Mouse (Mus musculus) spleen, postnatal 14 days (tissue): ENCODE results near the gene Dnah7a.
"Not testable (repeated sequence)": the region's sequence is repeated elsewhere in the genome, so short reads cannot be mapped to it uniquely, and the experiment has no call there.

Source experiments
- DNase-seq, 2 experiments: peaks; one replicate each; pipeline ENCODE4 v3.0.0; 2021 to 2022; ENCODE audit warnings: low spot score in 2 of 2

The Dnah7a gene

DNA sequence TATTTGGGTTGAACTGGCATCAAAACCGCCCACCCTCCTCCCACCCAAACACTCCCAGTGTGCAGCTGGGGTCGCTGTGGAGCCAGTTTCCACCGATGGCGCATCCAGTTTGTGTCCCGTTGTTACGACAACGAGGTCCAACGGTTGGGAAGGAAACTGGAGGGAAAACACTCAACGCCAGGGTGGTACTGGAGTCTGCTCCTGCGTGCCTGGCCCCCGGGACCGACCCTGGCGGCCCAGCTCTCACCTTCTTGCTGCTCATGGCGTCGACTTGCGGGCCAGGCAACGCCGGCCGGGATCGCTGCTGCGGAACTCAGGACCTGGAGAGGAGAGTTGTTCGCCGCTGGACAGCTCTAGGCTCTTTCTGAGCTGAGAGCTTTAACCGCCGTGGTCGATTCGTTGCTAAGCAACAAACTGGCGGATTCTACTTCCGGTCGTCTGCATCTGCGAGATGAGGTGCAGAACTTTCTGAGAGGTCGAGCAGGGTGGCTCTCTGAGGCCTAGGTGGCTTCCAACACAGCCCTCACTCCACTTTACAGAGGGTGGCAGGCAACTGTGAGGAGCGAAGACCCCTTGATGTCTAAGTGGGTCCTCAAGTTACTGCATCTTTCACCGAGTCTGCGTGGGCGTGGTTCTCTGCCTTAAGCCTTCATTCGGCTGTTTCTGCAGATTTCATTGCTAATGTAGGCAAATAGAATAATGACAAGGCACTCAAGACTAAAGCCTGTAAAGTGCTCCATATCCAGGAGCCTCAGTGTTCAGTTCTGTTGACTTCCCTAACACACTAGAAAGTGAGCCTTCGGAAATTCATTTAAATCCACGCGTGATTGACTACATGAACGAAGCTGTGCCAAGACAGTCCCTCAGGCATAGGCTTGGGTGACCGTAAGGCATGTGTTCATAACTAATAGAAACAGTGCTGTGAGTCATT is at the start of gene Dnah7a:
Dnah7a (minus strand) TSS at position 354 of the 931 bp plus-strand sequence.
- no peak for DNase-seq

DNA sequence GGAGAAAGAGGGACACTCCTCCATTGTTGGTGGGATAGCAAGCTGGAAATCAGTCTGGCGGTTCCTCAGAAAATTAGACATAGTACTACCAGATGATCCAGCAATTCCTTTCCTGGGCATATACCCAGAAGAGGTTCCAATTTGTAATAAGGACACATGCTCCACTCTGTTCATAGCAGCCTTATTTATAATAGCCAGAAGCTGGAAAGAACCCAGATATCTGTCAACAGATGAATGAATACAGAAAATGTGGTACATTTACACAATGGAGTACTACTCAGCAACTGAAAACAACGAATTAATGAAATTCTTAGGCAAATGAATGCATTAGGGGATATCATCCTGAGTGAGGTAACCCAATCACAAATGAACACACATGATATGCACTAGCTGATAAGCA is 46.9 kb upstream of the Dnah7a start:
- DNase-seq: not testable (repeated sequence)

DNA sequence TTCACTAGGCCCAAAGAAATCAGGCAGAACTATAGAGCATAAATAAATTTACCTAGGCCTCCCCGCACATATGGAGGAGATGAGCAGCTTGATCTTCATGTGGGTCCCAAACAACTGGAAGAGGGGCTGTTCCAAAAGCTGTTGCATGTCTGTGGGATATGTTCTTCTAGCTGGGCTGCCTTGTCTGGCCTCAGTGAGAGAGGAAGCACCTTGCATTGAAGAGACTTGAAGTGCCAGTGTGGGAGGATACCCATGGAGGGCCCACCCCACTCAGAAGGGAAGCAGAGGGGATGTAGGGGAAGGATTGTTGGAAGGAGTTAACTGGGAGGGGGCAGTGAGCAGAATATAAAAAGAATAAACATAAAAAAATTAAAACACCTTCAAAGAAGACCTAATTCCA is 44.6 kb upstream of the Dnah7a start:
- DNase-seq: no peak

DNA sequence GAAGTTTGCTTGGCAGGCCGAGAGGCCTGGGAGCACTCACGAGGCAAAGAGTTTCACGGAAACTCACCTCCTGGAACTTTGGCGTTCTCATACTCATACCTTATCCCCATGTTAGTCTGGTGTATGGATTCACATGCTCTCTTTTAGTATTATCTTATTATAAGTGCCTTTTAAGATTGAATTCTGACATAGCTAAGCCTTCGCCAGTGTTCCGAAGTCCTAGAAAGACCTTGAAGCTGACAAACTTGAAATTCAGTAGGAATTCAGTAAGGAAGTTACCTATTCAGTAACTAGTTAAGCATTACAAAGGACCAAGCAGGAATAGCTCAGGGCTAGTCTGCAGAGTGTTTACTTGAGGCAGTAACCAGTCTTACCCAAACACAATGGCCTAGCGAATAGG is 44.1 kb upstream of the Dnah7a start:
- DNase-seq: not testable (repeated sequence)

DNA sequence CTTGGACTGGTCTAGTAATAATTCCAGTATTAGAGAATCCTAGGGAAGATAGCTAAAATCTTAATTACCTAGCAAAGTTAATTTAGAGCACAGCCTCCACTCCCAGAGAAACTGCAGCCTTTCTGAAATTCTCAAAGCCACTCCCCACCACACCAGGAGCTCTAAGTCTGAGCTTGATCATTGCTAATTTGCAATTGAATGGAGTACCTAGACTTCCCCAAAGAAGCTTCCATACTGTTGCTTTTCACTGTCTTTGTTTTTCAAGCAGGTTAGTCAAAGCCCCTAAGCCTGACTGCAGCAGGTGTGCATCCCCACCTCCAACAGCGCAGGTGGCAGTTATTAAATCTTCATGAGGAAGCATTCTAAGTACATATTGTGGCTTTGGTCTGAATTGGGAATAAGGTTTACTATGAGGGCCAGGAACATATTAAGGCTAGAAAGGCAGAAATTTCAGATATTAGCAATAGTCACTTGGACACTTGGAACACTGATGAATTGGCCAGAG is 43.3 kb upstream of the Dnah7a start:
- DNase-seq: not testable (repeated sequence)

DNA sequence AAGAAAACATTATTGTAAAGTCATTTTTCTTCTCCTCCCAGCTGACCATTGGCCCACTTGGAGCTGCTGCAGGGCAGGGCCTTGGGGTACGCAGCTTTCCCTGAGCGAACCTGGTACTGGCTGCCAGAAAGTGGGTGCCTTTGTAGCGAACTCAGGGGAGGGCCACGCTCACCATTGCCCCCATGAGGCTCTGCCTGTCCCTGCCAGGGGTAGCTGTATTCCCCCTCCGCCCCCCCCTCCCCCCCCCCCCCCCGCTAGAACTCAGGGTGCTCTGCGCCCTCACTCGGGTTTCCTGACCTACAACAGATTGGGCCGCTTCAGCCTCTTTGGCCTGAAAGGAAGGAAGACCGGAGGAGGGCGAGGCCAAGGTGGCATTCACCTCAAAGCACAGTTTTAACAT is 42.0 kb upstream of the Dnah7a start:
- DNase-seq: no peak

DNA sequence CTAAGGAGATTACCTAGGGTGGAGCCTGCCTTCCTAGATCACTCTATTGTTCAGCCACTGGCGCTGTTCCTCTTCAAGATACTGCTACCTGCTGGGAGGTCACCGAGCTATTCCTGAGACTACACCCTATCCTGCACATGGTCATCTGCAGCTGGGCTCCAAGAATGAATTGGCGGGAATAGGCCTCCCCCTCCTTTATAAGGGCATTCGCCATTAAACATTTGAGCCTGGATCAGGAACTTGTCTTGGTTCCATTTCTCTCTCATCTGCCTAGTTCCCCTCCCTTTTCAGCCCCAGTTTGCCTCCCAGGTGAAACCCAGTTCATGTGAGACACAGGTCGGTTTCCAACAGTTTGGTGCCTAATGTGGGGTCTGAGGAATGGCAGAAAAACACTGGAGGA is 39.4 kb upstream of the Dnah7a start:
- DNase-seq: no peak

DNA sequence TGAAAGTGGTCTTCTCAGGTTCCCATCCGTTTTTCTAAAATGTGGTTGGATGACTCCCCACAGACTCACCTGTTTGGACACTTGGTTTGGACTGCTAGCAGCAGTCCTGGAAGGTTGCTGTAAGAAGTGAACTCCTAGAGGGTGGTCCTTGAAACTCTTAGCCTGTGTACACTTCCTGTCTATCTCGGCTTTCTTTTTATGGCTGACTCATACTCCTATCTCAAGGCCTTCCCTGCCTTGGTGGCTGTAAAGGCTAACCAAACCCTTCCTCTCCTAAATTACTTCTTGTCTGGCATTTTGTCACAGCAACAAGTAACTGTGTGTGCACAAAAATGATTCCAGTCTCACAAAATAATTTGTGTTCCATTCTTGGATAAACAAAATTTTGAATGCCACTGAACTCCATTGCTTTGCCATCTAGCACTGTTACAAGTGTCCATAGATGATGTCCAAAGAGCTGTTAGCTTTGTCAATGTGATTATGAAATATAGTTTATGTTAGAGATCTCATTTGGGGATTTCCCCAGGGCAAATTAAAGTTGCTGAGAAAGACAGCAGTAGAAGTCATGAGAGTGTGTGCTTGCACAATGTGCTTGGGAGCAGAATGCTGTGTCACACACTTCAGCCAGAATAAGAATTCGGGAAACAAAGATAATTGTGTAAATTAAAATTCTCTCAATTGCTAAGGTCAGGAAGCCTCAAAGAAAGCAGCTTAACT is 35.3 kb upstream of the Dnah7a start:
- DNase-seq: no peak

DNA sequence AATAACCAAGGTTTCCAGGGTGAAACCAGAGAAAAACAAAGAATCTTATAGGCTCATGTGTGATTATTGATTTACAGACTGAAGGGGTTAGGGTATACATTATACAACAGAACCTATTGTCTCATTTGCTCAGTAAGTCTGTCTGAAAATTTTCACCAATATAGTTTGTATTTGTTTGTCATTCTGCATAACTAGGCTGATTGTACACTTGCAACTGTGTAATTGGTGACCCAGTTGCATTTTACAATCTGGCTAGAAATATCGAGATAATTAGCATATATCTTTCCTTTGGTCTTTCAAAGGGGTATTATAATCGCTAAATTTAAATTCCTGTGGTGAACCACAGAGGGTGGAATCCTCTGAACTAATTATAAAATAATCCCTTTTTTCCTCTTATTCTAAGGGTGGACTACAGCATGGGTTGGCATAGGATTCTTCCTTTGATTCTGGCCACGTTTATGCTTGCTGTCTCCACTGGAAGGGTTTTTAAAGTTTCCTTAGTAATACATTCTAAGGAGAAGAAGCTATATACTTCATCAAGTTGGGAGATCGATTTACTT is 34.3 kb upstream of the Dnah7a start:
- DNase-seq: no peak

DNA sequence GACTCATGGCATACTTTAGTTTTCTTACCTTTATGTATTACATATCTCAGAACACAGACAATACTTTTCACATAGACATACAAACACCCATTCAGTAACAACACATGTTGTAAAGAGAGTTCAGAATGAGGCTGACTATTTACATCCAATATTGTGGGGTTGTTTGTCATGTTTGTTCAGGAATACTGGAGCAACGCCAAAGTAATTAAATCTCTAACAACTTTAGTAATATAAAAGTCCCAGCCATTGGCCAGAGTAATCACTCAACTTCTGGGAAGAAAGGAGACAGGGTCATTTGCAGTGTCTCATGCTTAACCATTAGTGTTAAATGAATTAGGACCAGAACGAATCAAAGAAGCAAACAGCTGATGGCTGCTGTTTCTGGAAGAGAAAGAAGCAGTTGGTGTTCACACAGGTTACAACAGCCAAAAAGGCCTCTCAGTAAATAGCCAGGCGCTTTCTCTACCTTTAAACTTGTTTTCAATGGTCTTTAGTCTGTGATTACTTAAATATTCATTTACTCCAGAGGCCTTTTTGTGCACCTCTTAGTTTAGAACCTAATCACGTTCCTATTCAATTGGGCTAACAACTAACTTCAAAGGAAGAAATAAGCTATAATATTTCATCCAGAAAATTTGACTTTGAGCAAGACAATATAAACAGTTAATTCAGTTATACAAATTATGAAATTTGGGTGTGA is 33.6 kb upstream of the Dnah7a start:
- not testable (repeated sequence) for DNase-seq

DNA sequence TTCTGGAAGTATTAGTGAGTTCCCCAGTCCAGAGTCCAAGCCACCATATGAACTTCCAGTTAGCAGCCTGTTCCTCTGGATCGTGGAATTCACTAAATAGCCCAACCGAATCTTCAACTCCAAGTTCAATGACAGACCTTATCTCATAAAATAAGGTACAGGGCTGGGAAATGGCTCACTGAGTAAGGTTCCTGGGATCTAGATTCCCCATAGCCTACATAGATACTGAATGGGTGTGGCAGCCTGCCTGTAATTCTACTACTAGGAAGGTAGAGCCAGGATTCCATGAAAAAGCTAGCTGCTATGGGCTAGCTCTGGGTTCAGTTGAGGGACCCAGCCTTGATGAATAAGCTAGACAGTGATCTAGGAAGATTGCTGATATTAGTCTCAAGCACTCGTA is 30.0 kb upstream of the Dnah7a start:
- no peak for DNase-seq

DNA sequence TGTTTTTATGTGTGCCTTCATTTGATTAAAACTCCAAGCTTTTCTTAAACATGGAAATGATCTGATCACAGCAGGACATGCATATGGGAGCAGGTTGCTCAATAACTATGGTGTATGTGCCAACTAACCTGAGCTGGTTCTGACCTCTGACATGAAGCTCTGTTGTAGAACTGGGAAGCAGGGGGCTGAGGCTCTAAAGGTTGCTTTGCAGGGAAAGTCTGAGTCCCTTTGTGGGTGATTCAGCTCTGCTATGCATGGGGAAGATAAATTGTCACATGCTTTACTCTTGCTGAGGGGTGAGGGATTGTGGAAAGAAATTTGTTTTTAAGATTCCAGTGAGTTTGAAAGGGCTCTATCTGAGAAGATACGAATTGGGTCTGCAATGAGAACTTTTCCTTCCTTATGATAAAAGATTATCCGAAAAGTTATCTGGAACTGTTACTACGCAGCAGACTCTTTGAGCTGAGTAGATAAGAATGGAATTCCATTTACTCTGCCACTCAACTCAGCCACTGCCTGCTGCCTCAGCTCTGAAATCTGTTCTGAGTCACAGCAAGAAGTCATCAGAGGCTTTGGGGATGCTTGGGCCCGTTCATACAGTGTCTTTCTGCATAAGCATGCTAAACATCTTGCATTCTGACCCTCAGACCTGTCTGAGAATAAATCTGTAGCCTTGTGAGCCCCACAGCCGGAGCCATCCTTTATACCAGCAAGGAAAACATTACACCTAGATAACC is 22.1 kb upstream of the Dnah7a start:
- DNase-seq: no peak

DNA sequence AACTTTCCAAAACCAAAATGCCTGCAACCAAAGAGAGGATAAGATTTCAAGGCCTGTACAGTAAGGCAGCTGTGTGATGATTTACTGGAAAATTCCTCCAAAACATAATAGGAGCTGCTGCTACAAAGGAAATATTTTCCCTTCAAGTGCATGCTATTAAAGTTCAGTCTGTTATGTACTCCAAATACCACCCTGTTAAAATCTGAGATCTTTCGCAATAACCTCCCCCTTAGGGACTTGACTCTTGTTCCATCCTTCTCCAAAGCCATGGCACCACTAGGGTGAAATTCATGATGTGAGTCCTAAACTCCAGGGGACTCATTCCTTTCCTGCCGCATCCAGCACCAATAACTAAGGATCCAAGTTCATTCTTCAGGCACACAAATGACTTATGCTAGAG is 20.3 kb upstream of the Dnah7a start:
- DNase-seq: no peak

DNA sequence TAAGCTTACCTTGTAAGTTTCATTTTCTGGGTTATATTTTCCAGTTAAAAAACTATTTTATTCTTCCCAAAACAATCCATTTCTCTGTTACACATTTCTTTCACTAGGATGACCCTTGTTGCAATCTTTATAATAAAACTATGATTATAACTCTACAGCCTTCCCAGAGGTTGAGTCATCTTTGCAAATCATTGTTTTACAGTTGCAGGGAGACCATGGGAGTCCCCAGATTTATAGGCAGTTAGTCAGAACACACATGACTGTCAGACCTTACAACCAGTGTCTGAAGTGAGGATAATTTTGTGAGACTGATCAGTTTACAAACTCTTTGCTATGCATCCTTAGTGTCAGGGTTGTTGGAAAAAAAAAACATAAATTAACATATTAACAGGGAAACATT is 14.8 kb upstream of the Dnah7a start:
- DNase-seq: no peak

DNA sequence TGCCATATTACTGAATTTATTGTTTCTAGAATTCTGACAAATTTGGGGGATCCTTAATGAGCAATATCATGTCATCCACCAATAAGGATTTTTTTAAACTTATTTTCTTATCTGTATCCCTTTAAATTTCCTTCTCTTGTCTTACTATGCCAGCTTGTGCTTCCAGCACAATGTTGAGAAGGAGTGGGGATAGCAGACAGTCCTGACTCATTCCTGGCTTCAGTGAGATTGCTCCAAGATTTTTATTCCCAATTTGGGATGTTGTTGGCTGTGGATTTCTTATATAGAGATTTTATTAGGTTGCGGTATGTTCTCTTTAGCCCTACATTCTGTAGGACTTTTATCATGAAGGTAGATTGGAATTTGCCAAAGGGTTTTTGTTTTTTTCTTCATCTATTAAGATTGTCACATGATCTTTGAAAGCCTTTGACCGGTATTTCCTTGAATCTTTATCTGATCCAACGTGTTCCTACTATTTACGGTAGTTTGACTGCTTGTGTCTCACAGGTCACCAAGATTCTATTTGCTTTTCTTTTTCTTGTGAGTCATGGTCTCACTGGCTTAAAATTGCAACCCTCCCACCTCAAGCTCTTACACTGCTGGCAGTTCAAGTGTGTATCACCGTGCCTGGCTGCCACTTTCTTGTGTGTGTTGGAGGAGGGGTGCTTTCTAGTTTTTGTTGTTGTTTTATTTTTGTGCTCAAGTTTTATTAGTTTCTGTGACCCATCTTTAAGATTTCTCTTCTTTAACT is 14.2 kb upstream of the Dnah7a start:
- DNase-seq: no peak

DNA sequence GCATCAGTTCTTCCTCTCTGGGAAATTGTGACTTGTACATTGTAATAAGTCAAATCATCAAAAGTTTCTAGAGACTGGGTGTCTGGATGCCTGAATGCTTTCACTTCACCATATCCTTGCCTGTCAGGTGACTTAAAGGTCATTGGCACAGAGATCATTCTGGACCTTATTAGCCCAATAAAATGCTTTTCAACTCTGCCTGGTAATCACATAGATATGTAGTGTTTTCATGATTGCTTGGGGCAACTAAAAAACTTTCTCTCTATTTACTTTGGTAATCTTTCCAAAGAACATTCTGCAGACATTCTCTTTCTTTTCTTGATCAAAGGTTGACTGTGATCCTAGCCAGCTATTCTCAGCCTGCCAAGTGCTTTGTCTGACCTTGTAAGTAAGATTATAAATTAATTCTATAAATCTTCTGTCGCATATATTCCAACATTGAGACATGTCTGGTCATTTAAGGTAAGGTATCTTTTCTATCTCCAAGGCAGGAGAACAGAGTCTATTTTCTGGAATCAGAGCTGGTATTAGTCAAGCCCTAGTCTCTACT is 9.5 kb upstream of the Dnah7a start:
- no peak for DNase-seq

DNA sequence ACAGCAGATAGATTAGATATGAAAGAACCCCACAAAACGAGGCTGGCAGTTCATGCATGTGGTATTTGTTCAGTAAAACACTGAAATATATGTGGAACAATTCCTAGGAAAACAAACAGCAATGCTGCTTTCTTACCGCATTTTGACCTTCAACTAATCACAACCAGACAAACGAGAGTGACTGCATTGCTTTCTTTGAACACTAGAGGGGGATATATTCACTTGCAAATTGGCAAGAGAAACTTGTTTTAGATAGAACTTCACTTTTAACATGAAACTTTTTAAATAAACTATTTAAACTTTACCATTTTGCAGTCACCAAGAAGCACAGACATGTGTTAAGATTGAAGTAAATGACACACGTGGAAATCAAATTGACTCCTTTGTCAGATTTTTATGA is 8.9 kb upstream of the Dnah7a start:
- no peak for DNase-seq

DNA sequence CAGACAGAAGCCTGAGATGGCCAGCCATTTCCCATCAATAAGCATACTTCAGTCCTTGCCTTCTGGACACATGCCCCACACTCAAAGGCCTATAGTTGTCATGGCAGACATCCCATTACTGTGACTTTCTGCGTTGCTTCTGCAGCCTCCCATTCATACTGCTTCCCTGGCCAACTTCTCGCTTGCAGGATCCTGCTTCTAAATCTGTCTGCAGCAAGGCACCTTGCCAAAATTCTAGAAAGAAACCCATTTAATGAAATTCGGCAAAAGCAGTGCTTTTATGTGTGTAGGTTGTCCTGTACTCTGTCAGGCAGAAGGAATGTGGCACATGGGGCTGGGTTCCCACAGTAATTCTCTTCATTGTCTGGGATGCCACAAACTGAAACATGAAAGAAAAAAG is 6.8 kb upstream of the Dnah7a start:
- DNase-seq: not testable (repeated sequence)

DNA sequence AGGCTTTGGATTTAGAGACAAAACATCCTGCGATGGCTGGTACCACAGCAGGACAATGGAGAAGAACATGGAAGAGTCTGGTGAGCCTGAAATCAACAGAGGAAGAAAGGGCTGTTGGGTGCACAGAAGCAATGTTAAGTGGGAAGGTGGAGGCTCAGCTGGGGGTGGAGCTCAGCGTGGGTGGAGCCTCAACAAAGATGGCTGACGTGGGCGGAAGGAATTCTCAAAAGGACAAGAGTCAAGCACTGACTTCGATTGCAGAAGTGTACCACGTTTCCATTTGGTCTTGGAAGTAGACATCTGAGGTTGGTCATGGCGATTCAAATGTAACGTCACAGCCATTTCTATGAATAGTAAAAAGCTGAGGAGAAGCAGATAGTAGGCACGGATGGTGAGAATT is 4.5 kb upstream of the Dnah7a start:
- DNase-seq: no peak

DNA sequence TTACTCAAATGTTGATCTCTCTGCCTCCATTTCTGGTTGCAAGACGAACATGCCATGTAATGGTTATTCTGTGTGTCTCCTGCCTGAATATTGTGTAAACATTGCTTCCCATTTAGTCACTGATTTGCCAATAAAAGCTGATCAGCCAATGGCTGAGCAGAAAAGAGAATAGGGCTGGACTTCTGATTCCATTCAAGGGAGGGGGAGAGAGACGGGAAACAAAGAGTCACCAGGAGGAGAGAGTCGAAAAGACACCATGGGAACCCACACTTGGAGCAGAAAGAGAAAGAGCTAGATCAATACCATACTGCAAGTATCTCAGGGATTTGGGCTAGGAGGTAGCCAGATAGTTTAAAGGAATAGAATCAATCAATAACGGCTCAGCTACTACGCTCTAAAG is 3.0 kb upstream of the Dnah7a start:
- DNase-seq: not testable (repeated sequence)
